In the genomic region with DNA sequence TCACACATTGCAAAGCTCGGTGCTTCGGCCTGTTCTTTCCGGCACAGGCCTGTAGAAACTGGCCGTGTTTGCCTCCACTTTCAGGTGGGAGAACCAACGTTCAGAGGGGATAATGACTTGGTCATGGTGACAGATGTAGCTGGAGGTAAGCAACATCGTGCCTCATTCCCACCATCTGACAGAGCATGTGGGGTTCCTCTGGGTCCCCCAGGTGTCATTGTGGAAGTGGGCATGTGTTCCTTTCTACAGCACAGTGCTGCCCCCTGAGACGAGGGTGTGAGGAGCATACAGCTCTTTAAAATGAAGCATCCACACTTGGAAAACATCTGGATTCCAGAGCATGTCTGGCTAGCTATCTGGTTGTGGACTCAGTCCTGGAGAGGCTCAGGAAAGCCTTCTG, we compare ENCODE assay signal across 28 mouse cellular contexts. TPM values are rescaled to one million over a fixed set of nuclear protein-coding genes. Genes with fewer than 3 reads are reported as not detected.
DNase-seq lines count a peak whose midpoint lies in the region; ATAC-seq lines count a peak whose summit lies in the region.
"Had no signal": no experiment of that assay in that cellular context is flagged by ENCODE, and none has a peak within 500 bp of the region (broad histone marks: within the 10 kb centered on the region; RNA-seq: fewer than 3 reads in every experiment).

No protein-coding gene starts in this region.

- no peaks in the 10 kb centered on the region for H3K27me3 ChIP-seq in limb, embryonic 13.5 days
- no peaks in the 10 kb centered on the region for H3K27me3 ChIP-seq in limb, embryonic 10.5 days (ENCODE audit: low read depth, poor library complexity, severe bottlenecking)
- H3K27me3 ChIP-seq: embryonic facial prominence, embryonic 13.5 days; forebrain, embryonic 13.5 days; heart, embryonic 12.5 days; heart, embryonic 15.5 days; hindbrain, embryonic 13.5 days; intestine, embryonic 15.5 days had no signal

- ATAC-seq in CD4-positive, CD25-positive, alpha-beta regulatory T cell, adult 4 months, result no peak
- ATAC-seq in limb, embryonic 13.5 days (ENCODE audit: low FRiP score, low read depth), result 0 out of 2 replicates have a peak, but pooled peaks have one; percentile 15
- ATAC-seq: activated CD4-positive, CD25-positive, alpha-beta regulatory T cell, adult 4 months; forebrain, embryonic 13.5 days; forebrain, embryonic 16.5 days; hindbrain, embryonic 16.5 days; intestine, embryonic 15.5 days had no signal

- H3K9me3 ChIP-seq in limb, embryonic 13.5 days, result no peaks in the 10 kb centered on the region
- H3K9me3 ChIP-seq in limb, embryonic 10.5 days (replicated peaks), result no peaks in the 10 kb centered on the region
- H3K9me3 ChIP-seq: embryonic facial prominence, embryonic 10.5 days; embryonic facial prominence, embryonic 13.5 days; forebrain, embryonic 10.5 days; forebrain, embryonic 13.5 days; heart, embryonic 12.5 days; heart, embryonic 15.5 days; hindbrain, embryonic 10.5 days; hindbrain, embryonic 13.5 days; intestine, embryonic 15.5 days had no signal

- peak; percentile 54 for DNase-seq in CD4-positive, CD25-positive, alpha-beta regulatory T cell, adult 2 months (ENCODE audit: low read depth, low spot score)
- no peak for DNase-seq in limb, embryonic 10.5 days (ENCODE audit: low spot score)
- DNase-seq in thymus, postnatal 4 days, result peak; percentile 61
- DNase-seq in thymus, postnatal 0 days (ENCODE audit: low spot score), result no peak
- DNase-seq: adrenal gland, adult 8-10 months; adrenal gland, postnatal 25 days; cerebellum, adult 9-10 months; cerebellum, postnatal 14 days; embryo, embryonic 11 days; gastrocnemius, postnatal 25 days; heart, adult 18-20 months; heart, postnatal 10 days; heart, postnatal 36 days had no signal

- no peak overlapping the region for H3K4me3 ChIP-seq in limb, embryonic 13.5 days
- no peak overlapping the region for H3K4me3 ChIP-seq in limb, embryonic 10.5 days
- H3K4me3 ChIP-seq: embryonic facial prominence, embryonic 10.5 days; embryonic facial prominence, embryonic 13.5 days; erythroblast, embryonic 14.5 days; forebrain, embryonic 10.5 days; forebrain, embryonic 13.5 days; heart, embryonic 12.5 days; heart, embryonic 15.5 days; hindbrain, embryonic 10.5 days; hindbrain, embryonic 13.5 days; intestine, embryonic 15.5 days had no signal

- H3K9ac ChIP-seq in limb, embryonic 13.5 days, result no peak overlapping the region
- H3K9ac ChIP-seq: embryonic facial prominence, embryonic 13.5 days; forebrain, embryonic 13.5 days; heart, embryonic 12.5 days; heart, embryonic 15.5 days; hindbrain, embryonic 13.5 days; intestine, embryonic 15.5 days had no signal

- 76% methylated on average over 7 of the region's 7 CpGs for WGBS in limb, embryonic 13.5 days
- WGBS in limb, embryonic 10.5 days, result 85% methylated on average over 7 of the region's 7 CpGs

- H3K4me2 ChIP-seq in limb, embryonic 13.5 days (replicated peaks), result no peak overlapping the region
- H3K4me2 ChIP-seq: embryonic facial prominence, embryonic 13.5 days; forebrain, embryonic 13.5 days; heart, embryonic 12.5 days; heart, embryonic 15.5 days; hindbrain, embryonic 13.5 days; intestine, embryonic 15.5 days had no signal

- 0 out of 2 replicates have a peak, but pooled peaks cover 6% of the 10 kb centered on the region for H3K4me1 ChIP-seq in limb, embryonic 13.5 days
- no peaks in the 10 kb centered on the region for H3K4me1 ChIP-seq in limb, embryonic 10.5 days
- H3K4me1 ChIP-seq: embryonic facial prominence, embryonic 10.5 days; forebrain, embryonic 10.5 days; forebrain, embryonic 13.5 days; heart, embryonic 12.5 days; intestine, embryonic 15.5 days had no signal

- H3K27ac ChIP-seq in limb, embryonic 13.5 days, result no peak overlapping the region
- no peak overlapping the region for H3K27ac ChIP-seq in limb, embryonic 10.5 days
- H3K27ac ChIP-seq: embryonic facial prominence, embryonic 10.5 days; embryonic facial prominence, embryonic 13.5 days; forebrain, embryonic 10.5 days; forebrain, embryonic 13.5 days; heart, embryonic 15.5 days; hindbrain, embryonic 10.5 days; hindbrain, embryonic 13.5 days; intestine, embryonic 15.5 days had no signal

- no peaks in the 10 kb centered on the region for H3K36me3 ChIP-seq in limb, embryonic 13.5 days
- no peaks in the 10 kb centered on the region for H3K36me3 ChIP-seq in limb, embryonic 10.5 days
- H3K36me3 ChIP-seq: embryonic facial prominence, embryonic 10.5 days; embryonic facial prominence, embryonic 13.5 days; forebrain, embryonic 10.5 days; heart, embryonic 12.5 days; heart, embryonic 15.5 days; hindbrain, embryonic 10.5 days; hindbrain, embryonic 13.5 days; intestine, embryonic 15.5 days had no signal

RNA-seq across cellular contexts. Expression of a gene that starts 4.2 kb away (rescaled TPM):
- 100 to 1,000 TPM; 449 to 646 TPM for polyA plus RNA-seq in CD4-positive, CD25-positive, alpha-beta regulatory T cell, adult 4 months (2017; shearing (Covaris generic))
- 0.08 and 0.19 TPM in 2 replicates for polyA plus RNA-seq in limb, embryonic 13.5 days (2015; fragmentation: Nextera tagmentation; extraction: Ambion mirVana)
- polyA plus RNA-seq in limb, embryonic 10.5 days (2016; fragmentation: Nextera tagmentation; extraction: Ambion mirVana), result 0.06 and 0.26 TPM in 2 replicates
- polyA plus RNA-seq in thymus, postnatal 0 days (2015; fragmentation: Nextera tagmentation; extraction: Ambion mirVana), result 116 and 132 TPM in 2 replicates
- polyA plus RNA-seq: erythroblast, embryonic 14.5 days; forebrain, embryonic 10.5 days; forebrain, embryonic 13.5 days had no signal

RNA-seq across cellular contexts. Expression of a gene that starts 46.0 kb away (rescaled TPM):
- polyA plus RNA-seq in CD4-positive, CD25-positive, alpha-beta regulatory T cell, adult 4 months (2017; shearing (Covaris generic)), result 10 to 100 TPM; 14.5 to 15.7 TPM
- 38.3 and 40.9 TPM in 2 replicates for polyA plus RNA-seq in limb, embryonic 13.5 days (2015; fragmentation: Nextera tagmentation; extraction: Ambion mirVana)
- 34.3 and 37.7 TPM in 2 replicates for polyA plus RNA-seq in limb, embryonic 10.5 days (2016; fragmentation: Nextera tagmentation; extraction: Ambion mirVana)
- 14.6 and 19.3 TPM in 2 replicates for polyA plus RNA-seq in thymus, postnatal 0 days (2015; fragmentation: Nextera tagmentation; extraction: Ambion mirVana)

RNA-seq across cellular contexts. Expression of a gene that starts 56.7 kb away (rescaled TPM):
- polyA plus RNA-seq in CD4-positive, CD25-positive, alpha-beta regulatory T cell, adult 4 months (2017; shearing (Covaris generic)), result not detected
- 0.10 TPM in 1 of 2 replicates, not detected in the other for polyA plus RNA-seq in limb, embryonic 13.5 days (2015; fragmentation: Nextera tagmentation; extraction: Ambion mirVana)
- polyA plus RNA-seq in limb, embryonic 10.5 days (2016; fragmentation: Nextera tagmentation; extraction: Ambion mirVana), result not detected in 2 replicates
- polyA plus RNA-seq in thymus, postnatal 0 days (2015; fragmentation: Nextera tagmentation; extraction: Ambion mirVana), result 0.49 and 0.95 TPM in 2 replicates
- polyA plus RNA-seq: activated CD4-positive, CD25-positive, alpha-beta regulatory T cell, adult 4 months; embryonic facial prominence, embryonic 10.5 days; embryonic facial prominence, embryonic 13.5 days; erythroblast, embryonic 14.5 days; forebrain, embryonic 10.5 days; forebrain, embryonic 13.5 days; forebrain, embryonic 16.5 days; heart, embryonic 12.5 days; heart, embryonic 15.5 days; hindbrain, embryonic 10.5 days; hindbrain, embryonic 13.5 days; hindbrain, embryonic 16.5 days had no signal

Comparison
In these comparisons a context has a peak if more than half of its experiments do, and no peak if none do; other contexts are left out.
1. DNase-seq: peak in CD4-positive, CD25-positive, alpha-beta regulatory T cell, adult 2 months (single experiment) and thymus, postnatal 4 days (single experiment); none in limb, embryonic 10.5 days (single experiment) and thymus, postnatal 0 days (single experiment).
2. RNA of a gene that starts 4.2 kb away (polyA plus RNA-seq): 449 to 646 TPM in CD4-positive, CD25-positive, alpha-beta regulatory T cell, adult 4 months and 116 to 132 TPM in thymus, postnatal 0 days; 0.06 to 0.26 TPM in limb, embryonic 10.5 days and 0.08 to 0.19 TPM in limb, embryonic 13.5 days; every median in the first group is over 10 times any median in the second.